Mouse (Mus musculus) myocyte (in vitro differentiated cells): ENCODE results near the gene Ing2. TPM values are rescaled to one million over a fixed set of nuclear protein-coding genes. Genes with fewer than 3 reads are reported as not detected.

Source experiments
- H3K27me3 ChIP-seq: one replicate; pipeline ENCODE4 v1.6.1; 2011; ENCODE audit not compliant: control insufficient read depth, insufficient read depth, insufficient read length
- H3K36me3 ChIP-seq: one replicate; pipeline ENCODE4 v1.6.1; 2011; ENCODE audit not compliant: control insufficient read depth, insufficient read depth
- H3K4me2 ChIP-seq: one replicate; pipeline ENCODE4 v1.6.1; 2011; ENCODE audit warnings: low read depth, control low read depth
- H3K4me3 ChIP-seq: one replicate; pipeline ENCODE4 v1.5.1; 2011; ENCODE audit warnings: mild to moderate bottlenecking, control low read depth, moderate library complexity
- H3K79me2 ChIP-seq: one replicate; pipeline ENCODE4 v1.6.1; 2011; ENCODE audit not compliant: control insufficient read depth, insufficient read depth
- H3ac ChIP-seq: one replicate; pipeline ENCODE4 v1.6.1; 2011; ENCODE audit not compliant: control insufficient read depth, insufficient read length
- CEBPB ChIP-seq: IDR thresholded peaks from 2 replicates; pipeline ENCODE4 v1.6.1; 2011; ENCODE audit warnings: mild to moderate bottlenecking, moderate library complexity; ENCODE audit not compliant: poor library complexity, insufficient read depth, severe bottlenecking
- E2F4 ChIP-seq: IDR thresholded peaks from one replicate; pipeline ENCODE4 v1.6.1; 2011; ENCODE audit warnings: mild to moderate bottlenecking, control low read depth, moderate library complexity; ENCODE audit not compliant: insufficient read depth
- MAX ChIP-seq: IDR thresholded peaks from one replicate; pipeline ENCODE4 v1.6.1; 2011; ENCODE audit warnings: low read depth, mild to moderate bottlenecking, control low read depth
- MYOD1 ChIP-seq, 3 experiments: IDR thresholded peaks; one replicate each; pipeline ENCODE4 v1.6.1; 2011; ENCODE audit warnings: control low read depth in 2 of 3, low read depth in 2 of 3, mild to moderate bottlenecking in 2 of 3, moderate library complexity in 1 of 3; ENCODE audit not compliant: insufficient read length in 2 of 3, control insufficient read depth in 1 of 3
- MYOG ChIP-seq, 3 experiments: IDR thresholded peaks; one replicate each; pipeline ENCODE4 v1.6.1; 2011; ENCODE audit warnings: control low read depth in 2 of 3, low read depth in 2 of 3, mild to moderate bottlenecking in 2 of 3; ENCODE audit not compliant: insufficient read length in 2 of 3, control insufficient read depth in 1 of 3, insufficient read depth in 1 of 3
- POLR2A ChIP-seq: IDR thresholded peaks from one replicate; pipeline ENCODE4 v1.6.1; 2011; ENCODE audit warnings: low read depth, mild to moderate bottlenecking, control low read depth, moderate library complexity; ENCODE audit not compliant: insufficient read length
- POLR2AphosphoS2 ChIP-seq: IDR thresholded peaks from one replicate; pipeline ENCODE4 v1.6.1; 2011; ENCODE audit warnings: low read depth, control low read depth; ENCODE audit not compliant: insufficient read length
- REST ChIP-seq: IDR thresholded peaks from one replicate; pipeline ENCODE4 v1.6.1; 2011; ENCODE audit warnings: mild to moderate bottlenecking, control low read depth, moderate library complexity; ENCODE audit not compliant: insufficient read depth, insufficient read length
- SRF ChIP-seq: IDR thresholded peaks from one replicate; pipeline ENCODE4 v1.6.1; 2011; ENCODE audit warnings: low read depth; ENCODE audit not compliant: control insufficient read depth, insufficient read length
- TCF12 ChIP-seq: IDR thresholded peaks from one replicate; pipeline ENCODE4 v1.6.1; 2011; ENCODE audit warnings: mild to moderate bottlenecking, control low read depth; ENCODE audit not compliant: poor library complexity, insufficient read depth, severe bottlenecking
- TCF3 ChIP-seq: IDR thresholded peaks from one replicate; pipeline ENCODE4 v1.6.1; 2011; ENCODE audit warnings: low read depth, control low read depth; ENCODE audit not compliant: insufficient read length
- USF1 ChIP-seq: IDR thresholded peaks from one replicate; pipeline ENCODE4 v1.6.1; 2011; ENCODE audit warnings: low read depth, mild to moderate bottlenecking, control low read depth, moderate library complexity
- polyA plus RNA-seq: library from polyadenylated mRNA; unstranded; fragments of >200 nt; fragmentation: generic; extraction: Trizol; gene quantifications from one replicate; pipeline ENCODE4 v1.2.1, GENCODE M21; 2012; ENCODE audit warnings: missing spikeins

Ing2 gene
- polyA plus RNA-seq, 1 experiment = 9.1 TPM

DNA sequence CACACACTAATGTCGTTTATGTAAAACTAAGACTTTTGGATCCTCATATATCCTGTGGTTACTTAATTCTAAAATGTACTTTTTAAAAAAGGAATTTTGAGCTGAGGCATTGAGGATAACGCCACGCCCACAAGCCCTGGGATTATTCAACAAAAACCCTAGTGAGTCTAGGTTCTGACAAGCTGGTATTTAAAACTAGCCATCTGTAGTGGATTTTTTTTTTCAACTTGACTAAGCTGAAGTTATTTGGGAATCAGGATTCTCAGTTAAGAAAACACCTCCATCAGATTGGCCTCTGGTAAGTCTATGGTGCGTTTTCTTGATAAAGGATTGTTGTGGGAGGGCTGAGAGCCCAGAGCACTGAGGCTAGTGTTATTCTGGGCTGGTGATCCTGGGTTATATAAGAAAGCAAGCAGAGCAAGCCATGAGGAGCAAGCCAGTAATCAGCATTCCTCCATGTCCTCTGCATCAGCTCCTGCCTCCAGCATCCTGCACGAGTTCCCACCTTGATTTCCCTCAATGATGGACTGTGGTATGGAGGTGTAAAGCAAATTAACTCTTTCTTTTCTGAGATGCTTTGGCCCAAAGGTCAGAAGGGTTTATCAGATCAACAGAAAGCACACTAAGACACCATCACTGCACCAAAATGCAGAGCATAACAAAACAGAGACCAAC is 20.2 kb upstream of the Ing2 start:
- Histone ChIP-seq H3K36me3 (no peaks in the 10 kb centered on the region), H3K4me2 (no peak overlapping the region), H3K27me3 (no peaks in the 10 kb centered on the region), H3K79me2 (no peaks in the 10 kb centered on the region), H3K4me3 (no peak overlapping the region), H3ac (no peak overlapping the region)
- TF ChIP-seq MYOD1 (IDR thresholded peaks at IDR 0.05; ENCODE audit: control insufficient read depth in 1 of 3, insufficient read length in 2 of 3, low read depth in 2 of 3) (no peak), MAX (no peak), MYOG (IDR thresholded peaks at IDR 0.05; ENCODE audit: control insufficient read depth in 1 of 3, insufficient read depth in 1 of 3, insufficient read length in 2 of 3, low read depth in 2 of 3) (no peak), TCF3 (no peak), TCF12 (no peak), USF1 (no peak), REST (no peak), CEBPB (no peak), E2F4 (no peak), POLR2AphosphoS2 (no peak)

DNA sequence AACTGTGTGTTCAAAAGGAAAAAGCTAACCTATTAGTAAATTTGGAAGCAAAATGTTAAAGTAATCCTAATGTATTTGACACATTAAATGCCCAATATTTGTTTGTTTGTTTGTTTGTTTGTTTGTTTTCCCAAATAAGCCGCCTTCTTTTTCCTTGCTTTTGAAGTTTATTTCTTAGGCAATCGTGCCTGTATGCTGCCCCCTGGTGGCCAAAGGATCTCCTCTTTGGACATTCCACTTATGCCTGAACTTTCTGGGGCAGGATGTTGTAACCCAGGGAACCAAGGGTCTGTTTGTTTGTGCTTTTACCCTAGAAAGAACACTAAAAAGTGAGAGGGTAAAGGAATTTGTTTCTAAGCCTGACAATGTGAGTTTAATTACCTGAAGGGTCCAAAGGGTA is 17.8 kb upstream of the Ing2 start:
- no peaks in the 10 kb centered on the region for H3K79me2 ChIP-seq
- TF ChIP-seq CEBPB = 0 out of 2 replicates have a peak, but pooled peaks have one; percentile 25
- no peak for TF ChIP-seq SRF
- H3K4me3 ChIP-seq = no peak overlapping the region
- no peak overlapping the region for H3K4me2 ChIP-seq
- no peak overlapping the region for H3ac ChIP-seq
- no peaks in the 10 kb centered on the region for H3K27me3 ChIP-seq
- H3K36me3 ChIP-seq = no peaks in the 10 kb centered on the region

DNA sequence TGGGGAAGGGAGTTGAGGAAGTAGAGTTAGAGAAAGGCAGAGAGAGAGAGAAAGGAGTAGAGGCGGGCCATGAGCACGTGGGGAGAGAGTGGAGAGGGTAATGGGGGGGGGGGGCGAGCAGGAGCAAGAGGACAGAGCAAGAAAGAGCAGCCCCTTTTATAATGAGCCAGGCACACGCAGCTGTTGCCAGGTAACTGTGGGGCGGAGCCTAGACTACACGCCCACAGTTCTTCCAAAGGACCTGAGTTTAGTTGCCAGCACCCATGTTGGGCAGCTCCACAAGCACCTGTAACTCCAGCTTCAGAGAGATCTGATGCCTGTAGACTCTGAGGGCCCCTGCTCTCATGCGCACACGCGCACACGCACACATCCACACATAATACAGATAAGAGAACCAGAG is 16.5 kb upstream of the Ing2 start:
- no peaks in the 10 kb centered on the region for H3K27me3 ChIP-seq
- H3K79me2 ChIP-seq = no peaks in the 10 kb centered on the region
- H3K4me3 ChIP-seq = no peak overlapping the region
- no peak overlapping the region for H3ac ChIP-seq
- no peaks in the 10 kb centered on the region for H3K36me3 ChIP-seq
- H3K4me2 ChIP-seq = no peak overlapping the region
- TF ChIP-seq TCF3 (no peak), TCF12 (no peak), MAX (no peak), USF1 (no peak), REST (no peak), MYOD1 (IDR thresholded peaks at IDR 0.05; ENCODE audit: control insufficient read depth in 1 of 3, insufficient read length in 2 of 3, low read depth in 2 of 3) (no peak), E2F4 (no peak), CEBPB (no peak), POLR2AphosphoS2 (no peak)

DNA sequence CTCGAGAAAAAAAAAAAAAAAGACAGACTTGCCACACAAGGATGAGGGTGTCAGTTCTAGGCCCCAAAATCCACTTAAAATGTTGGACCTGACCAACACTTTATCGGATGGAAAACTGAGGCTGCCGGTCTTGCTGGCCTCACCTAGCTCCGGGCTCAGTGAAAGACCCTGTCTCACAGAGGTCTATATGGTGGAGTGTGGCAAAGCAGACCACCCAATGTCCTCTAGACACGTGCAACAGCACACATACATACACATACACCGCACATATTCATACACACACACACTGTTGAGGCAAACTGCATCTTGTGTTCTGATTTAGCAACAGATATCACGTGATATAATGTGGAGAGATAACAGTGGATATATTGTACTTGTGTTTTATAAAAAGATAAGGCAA is 15.9 kb upstream of the Ing2 start:
- no peaks in the 10 kb centered on the region for H3K79me2 ChIP-seq
- H3ac ChIP-seq = no peak overlapping the region
- no peak overlapping the region for H3K4me3 ChIP-seq
- TF ChIP-seq POLR2AphosphoS2 = no peak
- no peak for TF ChIP-seq POLR2A
- TF ChIP-seq TCF12 = no peak
- TF ChIP-seq SRF = no peak
- no peak for TF ChIP-seq TCF3
- TF ChIP-seq MYOD1 (IDR thresholded peaks at IDR 0.05; ENCODE audit: control insufficient read depth in 1 of 3, insufficient read length in 2 of 3, low read depth in 2 of 3) = no peak
- no peak for TF ChIP-seq E2F4
- no peak for TF ChIP-seq CEBPB
- no peak for TF ChIP-seq REST
- TF ChIP-seq MAX = no peak
- TF ChIP-seq MYOG (IDR thresholded peaks at IDR 0.05; ENCODE audit: control insufficient read depth in 1 of 3, insufficient read depth in 1 of 3, insufficient read length in 2 of 3, low read depth in 2 of 3) = no peak
- no peak for TF ChIP-seq USF1
- H3K36me3 ChIP-seq = no peaks in the 10 kb centered on the region
- H3K27me3 ChIP-seq = no peaks in the 10 kb centered on the region
- H3K4me2 ChIP-seq = no peak overlapping the region

DNA sequence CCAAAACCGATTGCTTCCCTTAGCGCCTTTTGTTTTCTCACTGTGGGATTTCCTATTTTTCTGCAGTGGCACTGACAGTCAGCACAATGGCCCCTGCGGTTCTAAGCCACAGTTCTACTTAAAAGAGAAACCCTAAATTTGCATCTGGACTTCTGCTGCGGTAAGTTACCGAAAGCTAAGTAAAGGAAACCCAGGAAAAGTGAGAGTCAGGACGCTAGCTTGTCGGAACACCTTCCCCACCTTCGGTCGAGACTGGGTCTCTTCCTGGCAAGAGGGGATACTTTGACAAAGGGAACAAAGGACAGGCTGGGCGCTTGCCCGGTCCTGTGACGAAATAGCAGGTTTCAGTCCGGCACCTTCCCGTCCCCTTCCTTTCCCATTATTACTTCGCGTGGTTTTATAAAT is 15.3 kb upstream of the Ing2 start:
- TF ChIP-seq USF1 = no peak
- TF ChIP-seq POLR2AphosphoS2 = no peak
- TF ChIP-seq TCF12 = no peak
- TF ChIP-seq E2F4 = no peak
- TF ChIP-seq SRF = no peak
- TF ChIP-seq TCF3 = no peak
- no peak for TF ChIP-seq MYOG (IDR thresholded peaks at IDR 0.05; ENCODE audit: control insufficient read depth in 1 of 3, insufficient read depth in 1 of 3, insufficient read length in 2 of 3, low read depth in 2 of 3)
- TF ChIP-seq POLR2A = no peak
- TF ChIP-seq CEBPB = no peak
- no peak for TF ChIP-seq REST
- Histone ChIP-seq H3K27me3 (no peaks in the 10 kb centered on the region), H3ac (no peak overlapping the region), H3K4me2 (no peak overlapping the region), H3K36me3 (no peaks in the 10 kb centered on the region), H3K4me3 (no peak overlapping the region), H3K79me2 (no peaks in the 10 kb centered on the region)
